Mouse (Mus musculus) adrenal gland, adult 18-20 months (tissue): Measurements from ENCODE around the gene Efcab2. TPM values are rescaled to one million over a fixed set of nuclear protein-coding genes. Genes with fewer than 3 reads are reported as not detected.
"Not testable (repeated sequence)": the region's sequence is repeated elsewhere in the genome, so short reads cannot be mapped to it uniquely, and the experiment has no call there.

Experiments used
- DNase-seq, 2 experiments: peaks; one replicate each; pipeline ENCODE4 v3.0.0; 2021 to 2022; ENCODE audit warnings: low spot score in 2 of 2
- total RNA-seq, 2 experiments: library from RNA; stranded (reverse); gene quantifications; 1 replicate in 1 of 2; 2 replicates in 1 of 2; pipeline ENCODE4 v1.2.3; 2021

The Efcab2 gene
- total RNA-seq, 2 experiments from 2014 or later = 2.3 to 4.6 TPM

- DNase-seq = no peak
Measured at GRCm38 (mm10) chr1:178400652-178401051, 5.2 kb upstream of the Efcab2 start.

DNA sequence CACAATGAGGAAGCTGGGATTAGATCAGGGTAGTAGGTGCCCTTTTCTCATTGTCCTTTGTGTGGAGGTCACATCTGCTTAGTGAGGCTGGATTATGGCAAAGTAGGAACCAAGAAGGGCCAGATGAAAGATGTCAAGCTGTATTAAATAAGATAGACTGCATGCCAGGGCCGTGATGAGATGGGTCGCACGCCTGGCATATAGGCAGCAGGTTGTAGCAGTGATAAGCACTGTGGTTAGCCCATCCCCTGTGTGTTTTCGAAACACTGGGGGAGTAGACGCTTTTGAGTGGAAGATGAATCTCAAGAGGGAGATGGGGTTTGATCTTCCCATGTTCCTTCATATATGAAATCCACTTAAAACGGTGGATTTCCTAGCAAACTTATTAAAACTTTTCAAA is 3.9 kb upstream of the Efcab2 start:
- no peak for DNase-seq

DNA sequence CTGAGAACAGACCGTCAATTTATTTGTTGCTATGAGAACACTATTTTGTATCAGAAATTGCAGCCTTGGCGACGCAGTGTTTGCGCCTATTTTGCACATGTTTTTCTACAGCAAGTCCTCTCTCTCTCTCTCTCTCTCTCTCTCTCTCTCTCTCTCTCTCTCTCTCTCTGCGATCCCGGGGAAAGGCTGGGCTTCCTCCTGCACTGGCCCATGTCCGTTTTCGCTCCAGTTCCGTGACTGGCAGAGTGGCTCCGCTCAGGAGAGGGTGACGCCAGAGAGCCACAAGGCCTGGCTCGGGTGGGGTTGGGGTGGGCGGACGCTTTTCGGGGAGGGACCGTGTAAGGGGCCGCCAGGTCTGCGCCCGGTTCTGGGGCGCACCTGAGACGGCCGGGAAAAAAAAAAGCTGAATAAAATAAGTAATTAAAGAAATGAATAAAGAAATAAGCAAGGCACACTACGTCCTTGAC is 407 bp upstream of the Efcab2 start:
- DNase-seq = peak; percentile 71 to 72

- DNase-seq = no peak
Measured at GRCm38 (mm10) chr1:178406765-178407645, 1.1 kb downstream of the Efcab2 start.

GRCm38 (mm10) chr1:178407651-178408050 is 1.8 kb downstream of the Efcab2 start:
- no peak for DNase-seq

DNA sequence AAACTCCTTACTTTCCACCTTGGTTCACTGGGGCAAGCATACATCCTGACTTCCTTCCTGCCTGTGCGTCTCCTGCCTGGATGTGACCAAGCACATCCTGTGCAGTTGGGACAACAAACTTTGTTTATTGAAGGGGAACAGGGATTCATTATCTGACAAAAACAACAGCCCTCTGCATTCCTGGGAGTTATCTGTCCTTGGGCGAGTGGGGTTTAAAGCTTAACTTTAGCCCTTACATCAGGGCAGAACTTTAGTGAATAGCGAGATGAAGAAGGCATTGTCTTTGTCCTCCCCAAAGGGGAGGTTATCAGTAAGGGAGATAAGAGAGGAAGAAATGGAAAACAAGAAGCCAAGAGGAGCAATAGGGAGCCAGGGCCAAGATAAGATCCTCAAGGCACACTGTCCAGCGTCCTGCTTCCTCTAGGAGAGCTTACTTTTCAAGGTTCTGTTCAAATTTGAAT is 3.0 kb downstream of the Efcab2 start:
- DNase-seq = no peak

DNA sequence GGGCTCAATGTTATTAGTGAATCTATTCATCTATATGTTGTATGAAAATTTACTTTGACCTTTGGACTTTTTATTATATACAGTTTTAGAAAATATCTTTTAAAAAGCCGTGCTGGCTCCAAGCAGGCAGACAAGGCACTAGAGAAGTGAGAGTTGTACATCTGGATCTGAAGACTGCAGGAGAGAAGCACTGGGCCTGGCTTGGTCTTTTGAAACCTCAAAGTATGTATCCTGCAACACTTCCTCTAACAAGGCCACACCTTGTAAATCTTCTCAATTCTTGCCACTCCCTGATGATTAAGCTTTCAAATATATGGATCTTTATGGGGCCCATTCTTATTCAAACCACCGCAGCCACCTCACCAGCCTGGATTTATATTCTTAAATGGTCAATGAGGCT is 7.5 kb downstream of the Efcab2 start:
- not testable (repeated sequence) for DNase-seq

- no peak for DNase-seq
Measured at GRCm38 (mm10) chr1:178419608-178420007, 13.7 kb downstream of the Efcab2 start.

- no peak for DNase-seq
Measured at GRCm38 (mm10) chr1:178423662-178424061, 17.8 kb downstream of the Efcab2 start.

DNA sequence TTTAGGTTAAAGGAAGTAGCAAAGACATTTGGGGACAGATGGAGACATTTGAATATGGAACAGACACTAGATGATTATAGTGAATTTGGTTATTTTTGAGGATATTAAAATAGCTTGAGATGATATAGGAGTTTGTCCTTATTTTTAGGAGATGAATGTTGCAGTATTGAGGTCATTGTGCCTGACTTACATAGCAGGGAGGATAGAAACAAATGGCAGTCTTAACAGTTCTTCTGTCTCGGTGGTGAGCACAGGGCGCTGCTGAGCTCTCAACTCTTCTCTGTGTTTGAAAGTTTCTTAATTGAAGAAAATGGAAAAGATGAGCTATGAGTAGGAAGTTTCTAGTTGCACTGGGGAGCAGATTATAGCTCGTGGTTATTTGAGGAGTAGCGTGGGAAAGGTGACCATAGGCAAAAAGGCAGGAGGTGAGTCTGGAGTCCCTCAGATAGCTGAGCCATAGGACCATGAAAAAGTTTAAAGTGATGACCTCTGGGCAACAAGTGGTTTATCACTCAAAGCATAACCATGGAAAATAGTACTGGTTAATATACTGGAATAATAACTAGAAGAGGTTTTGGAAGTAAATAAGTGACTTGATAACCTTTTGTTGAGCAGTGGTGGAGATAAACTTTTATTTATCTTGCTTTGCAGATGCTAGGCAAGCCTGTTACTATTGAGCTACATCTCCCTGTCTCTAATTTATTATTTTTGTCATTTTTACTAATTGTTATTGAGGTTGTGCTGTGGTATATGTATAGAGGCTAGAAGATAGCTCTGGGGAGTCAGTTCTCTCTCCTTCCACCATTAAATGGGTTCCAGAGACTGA is 25.9 kb downstream of the Efcab2 start:
- no peak for DNase-seq

- no peak for DNase-seq
Measured at GRCm38 (mm10) chr1:178433619-178434018, 27.7 kb downstream of the Efcab2 start.

DNA sequence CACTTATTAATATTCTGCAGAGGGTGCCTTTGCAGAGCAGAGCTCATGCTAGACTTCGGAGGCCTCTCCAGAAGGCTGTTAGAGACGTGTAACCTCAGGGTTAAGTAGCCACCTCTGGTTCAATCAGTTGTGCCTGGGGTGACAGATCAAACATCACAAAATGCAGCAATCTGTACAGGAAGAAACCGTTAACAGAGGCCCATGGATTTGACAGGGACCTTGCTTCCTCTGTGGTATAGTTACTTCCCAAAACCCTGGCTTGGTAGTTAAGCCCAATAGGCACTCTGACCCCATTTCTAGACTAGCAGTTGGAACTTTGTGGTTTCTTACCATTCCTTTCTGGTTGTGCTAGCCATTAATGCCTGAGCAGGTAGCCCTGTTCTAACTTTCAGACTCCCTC is 38.5 kb downstream of the Efcab2 start:
- no peak for DNase-seq

- no peak for DNase-seq
Measured at GRCm38 (mm10) chr1:178447036-178447435, 41.2 kb downstream of the Efcab2 start.

DNA sequence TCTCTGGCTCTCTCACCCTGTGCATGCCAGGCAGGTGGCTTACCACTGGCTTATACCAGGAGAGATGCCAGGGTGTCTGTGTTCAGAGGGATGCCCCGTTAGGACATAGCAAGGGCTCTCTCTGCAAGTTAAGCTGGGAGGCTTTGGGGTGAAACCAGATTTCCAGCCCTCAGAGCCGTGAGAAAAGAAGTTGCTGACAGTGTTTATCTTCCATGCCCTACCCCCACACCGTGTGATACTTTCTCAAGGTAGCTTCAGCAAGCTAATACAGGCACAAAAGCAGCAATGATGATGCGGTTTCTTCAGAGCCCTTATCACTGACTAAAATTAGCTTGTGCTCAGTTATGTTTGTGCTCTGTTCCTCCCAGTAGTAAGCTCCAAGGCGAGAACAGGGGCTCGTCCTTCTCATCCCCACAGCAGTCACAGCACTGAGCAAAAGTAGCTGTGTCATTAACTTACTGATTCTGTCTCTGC is 42.4 kb downstream of the Efcab2 start:
- DNase-seq = no peak

DNA sequence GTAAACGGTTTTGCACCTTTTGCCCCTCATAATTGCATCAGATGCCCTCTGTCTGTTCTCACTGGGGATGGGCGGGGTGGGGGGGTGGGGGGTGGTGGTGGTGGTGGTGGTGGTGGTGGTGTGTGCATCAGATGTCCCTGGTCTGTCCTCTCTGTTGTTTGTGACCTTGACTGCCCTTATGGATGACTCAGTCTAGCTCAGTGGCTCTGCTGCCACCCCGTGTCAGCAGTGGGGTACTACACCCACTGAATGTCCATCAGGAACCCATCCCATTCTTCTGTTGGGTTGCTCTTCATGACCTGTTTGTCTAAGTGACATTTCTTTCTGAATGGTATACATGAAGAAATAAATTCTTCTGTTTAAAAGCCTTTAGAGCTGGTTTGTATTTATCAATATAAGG is 43.3 kb downstream of the Efcab2 start:
- peak; percentile 70 to 80 for DNase-seq

- no peak for DNase-seq
Measured at GRCm38 (mm10) chr1:178449933-178450332, 44.0 kb downstream of the Efcab2 start.

- DNase-seq = no peak
Measured at GRCm38 (mm10) chr1:178454125-178454524, 48.2 kb downstream of the Efcab2 start.

GRCm38 (mm10) chr1:178455120-178455519 is 49.2 kb downstream of the Efcab2 start:
- no peak for DNase-seq

DNA sequence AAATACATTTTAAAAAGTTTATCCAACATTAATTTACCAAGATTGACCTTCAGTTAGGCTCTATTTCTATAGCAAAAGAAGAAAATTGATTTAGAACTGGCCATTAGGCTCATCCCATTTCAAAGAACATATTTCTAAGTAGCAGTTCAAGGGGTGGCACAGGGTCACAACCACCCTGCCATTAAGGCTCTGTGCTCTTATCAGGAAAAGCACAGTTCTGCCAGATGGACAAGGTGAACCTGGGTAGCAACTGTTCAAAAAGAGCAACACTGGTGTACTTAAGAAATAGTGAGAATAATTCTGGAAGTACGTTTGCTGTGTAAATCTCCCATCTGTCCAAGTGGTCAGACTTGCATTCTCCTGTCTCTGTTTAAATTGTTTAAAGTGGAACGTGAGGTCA is 52.1 kb downstream of the Efcab2 start:
- DNase-seq = no peak

GRCm38 (mm10) chr1:178463712-178464111 is 57.8 kb downstream of the Efcab2 start:
- peak; percentile 68 to 71 for DNase-seq

DNA sequence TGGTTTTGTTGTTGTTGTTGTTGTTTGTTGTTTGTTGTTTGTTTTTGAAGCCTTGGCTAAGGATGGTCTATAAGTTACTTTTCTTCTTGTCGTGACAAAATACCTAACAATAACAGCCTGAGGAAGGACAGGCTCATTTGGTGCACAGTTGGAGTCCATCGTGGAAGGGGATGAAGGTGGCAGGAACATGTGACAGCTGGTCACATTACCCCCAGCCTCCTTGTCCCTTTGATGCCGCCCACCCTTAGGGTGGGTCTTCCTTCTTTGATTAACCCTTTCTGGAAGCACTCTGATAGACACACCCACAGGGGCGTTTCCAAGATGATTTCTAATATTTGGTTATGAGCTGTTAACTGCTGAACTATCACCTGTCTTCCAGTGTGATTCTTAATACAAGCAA is 58.3 kb downstream of the Efcab2 start:
- no peak for DNase-seq

DNA sequence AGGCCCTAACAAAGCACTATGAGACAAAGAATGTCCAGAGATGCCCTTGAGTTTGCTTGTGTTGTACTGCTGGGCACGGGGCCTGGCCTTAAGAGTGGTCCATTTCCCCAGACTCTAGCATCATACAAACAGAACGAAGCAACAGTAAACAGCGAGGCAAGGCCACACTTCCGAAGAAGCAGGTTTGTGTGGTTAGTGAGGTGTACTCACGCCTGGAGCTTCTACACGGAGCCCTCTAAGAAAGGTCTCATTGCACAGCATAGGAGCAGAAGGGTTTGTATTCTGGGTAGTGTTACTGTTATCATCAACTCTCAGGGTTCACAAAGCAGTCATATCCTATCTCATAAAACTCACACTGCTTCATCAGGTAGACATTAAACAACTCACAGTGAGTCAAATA is 61.7 kb downstream of the Efcab2 start:
- no peak for DNase-seq
